Mouse (Mus musculus) hindbrain, embryonic 14.5 days (tissue): ENCODE results near the gene Bmt2. TPM values are rescaled to one million over a fixed set of nuclear protein-coding genes. Genes with fewer than 3 reads are reported as not detected.

Experiments used
- ATAC-seq: fragments of 200-750 bp; cut with Nextera tagmentation; 2 replicates; pipeline ENCODE4 v1.8.0; 2017; ENCODE audit warnings: moderate number of reproducible peaks, mild to moderate bottlenecking, moderate TSS enrichment, moderate library complexity; ENCODE audit not compliant: low FRiP score
- DNase-seq: peaks from one replicate; pipeline ENCODE4 v3.0.0-alpha.2; 2015; ENCODE audit warnings: low spot score
- H3K27ac ChIP-seq: fragments of 300-500 bp; sonication (generic); 2 replicates; pipeline ENCODE4 v1.5.1; 2014; ENCODE audit warnings: mild to moderate bottlenecking, moderate library complexity
- H3K27me3 ChIP-seq: fragments of 300-500 bp; sonication (generic); 2 replicates; pipeline ENCODE4 v1.6.1; 2014; ENCODE audit warnings: mild to moderate bottlenecking, low read length, mixed read lengths; ENCODE audit not compliant: control insufficient read depth, insufficient read depth
- H3K36me3 ChIP-seq: fragments of 300-500 bp; sonication (generic); replicated peaks from 2 replicates; pipeline ENCODE4 v1.6.1; 2014; ENCODE audit not compliant: control insufficient read depth, insufficient read depth
- H3K4me1 ChIP-seq: fragments of 300-500 bp; sonication (generic); replicated peaks from 2 replicates; pipeline ENCODE4 v1.6.1; 2014; ENCODE audit warnings: antibody characterized with exemption, low read length, mixed read lengths; ENCODE audit not compliant: control insufficient read depth, insufficient read depth
- H3K4me2 ChIP-seq: fragments of 300-500 bp; sonication (generic); replicated peaks from 2 replicates; pipeline ENCODE4 v1.6.1; 2014; ENCODE audit warnings: mild to moderate bottlenecking, moderate library complexity
- H3K4me3 ChIP-seq: fragments of 300-500 bp; sonication (generic); replicated peaks from 2 replicates; pipeline ENCODE4 v1.5.1; 2014; ENCODE audit warnings: mild to moderate bottlenecking, low read length
- H3K9ac ChIP-seq: fragments of 300-500 bp; sonication (generic); 2 replicates; pipeline ENCODE4 v1.6.1; 2014
- H3K9me3 ChIP-seq: fragments of 300-500 bp; sonication (generic); 2 replicates; pipeline ENCODE4 v1.6.1; 2016; ENCODE audit warnings: low read length; ENCODE audit not compliant: control insufficient read depth
- WGBS: fragments of 180-500 bp; shearing (Covaris S2); extraction: QIAGEN DNeasy Blood & Tissue Kit; methylation state at CpG from one replicate; pipeline ENCODE4 v1.1.7; 2014; 5-methylcytosine and 5-hydroxymethylcytosine counted together
- polyA plus RNA-seq: library from polyadenylated mRNA; unstranded; fragments of >200 nt; fragmentation: Nextera tagmentation; extraction: Ambion mirVana; gene quantifications from 2 replicates; pipeline ENCODE4 v1.2.1, GENCODE M21; 2014

Gene Bmt2
- polyA plus RNA-seq, 1 experiment from 2014 or later, result 25.0 TPM

GRCm38 (mm10) chr6:13677141-13677761 lies 515 bp downstream of the Bmt2 start:
- Histone ChIP-seq H3K36me3 (no peaks in the 10 kb centered on the region), H3K27ac (peak overlapping the region; percentile 96), H3K9me3 (no peaks in the 10 kb centered on the region), H3K4me2 (peak overlapping the region; percentile 89), H3K4me3 (peak overlapping the region; percentile 95), H3K27me3 (no peaks in the 10 kb centered on the region), H3K9ac (peak overlapping the region; percentile 95), H3K4me1 (peaks cover 16% of the 10 kb centered on the region)
- no peak for DNase-seq
- peak; percentile 75 for ATAC-seq
- WGBS, result under 1% methylated on average over 43 of the region's 43 CpGs

GRCm38 (mm10) chr6:13676196-13676595 lies 1.6 kb downstream of the Bmt2 start:
- DNase-seq (no peak), ATAC-seq (no peak)
- Histone ChIP-seq H3K4me1 (peaks cover 16% of the 10 kb centered on the region), H3K9ac (peak overlapping the region; percentile 95), H3K27ac (no peak overlapping the region), H3K27me3 (no peaks in the 10 kb centered on the region), H3K9me3 (no peaks in the 10 kb centered on the region), H3K4me2 (peak overlapping the region; percentile 89), H3K36me3 (no peaks in the 10 kb centered on the region), H3K4me3 (peak overlapping the region; percentile 95)

- H3K27ac ChIP-seq, result no peak overlapping the region
- H3K9ac ChIP-seq, result no peak overlapping the region
- H3K9me3 ChIP-seq, result no peaks in the 10 kb centered on the region
- H3K27me3 ChIP-seq, result no peaks in the 10 kb centered on the region
- no peaks in the 10 kb centered on the region for H3K36me3 ChIP-seq
- ATAC-seq (no peak), DNase-seq (no peak)
- peaks cover 16% of the 10 kb centered on the region for H3K4me1 ChIP-seq
- H3K4me2 ChIP-seq, result peak overlapping the region; percentile 89
- WGBS, result 70% methylated on average over 5 of the region's 5 CpGs
- H3K4me3 ChIP-seq, result 0 out of 2 replicates have a peak overlapping the region, but pooled peaks have one; percentile 1
Observed at GRCm38 (mm10) chr6:13674600-13675305, 3.0 kb downstream of the Bmt2 start.

GRCm38 (mm10) chr6:13665646-13666045 lies 12.1 kb downstream of the Bmt2 start:
- H3K4me3 ChIP-seq, result no peak overlapping the region
- H3K9ac ChIP-seq, result no peak overlapping the region
- no peaks in the 10 kb centered on the region for H3K4me1 ChIP-seq
- H3K9me3 ChIP-seq, result no peaks in the 10 kb centered on the region
- H3K27ac ChIP-seq, result no peak overlapping the region
- WGBS, result 90% methylated on average over 7 of the region's 7 CpGs
- peaks cover 26% of the 10 kb centered on the region for H3K36me3 ChIP-seq
- H3K27me3 ChIP-seq, result no peaks in the 10 kb centered on the region
- ATAC-seq (no peak), DNase-seq (no peak)
- H3K4me2 ChIP-seq, result no peak overlapping the region

- Histone ChIP-seq H3K9ac (no peak overlapping the region), H3K4me1 (0 out of 2 replicates have a peak, but pooled peaks cover 2% of the 10 kb centered on the region), H3K27me3 (no peaks in the 10 kb centered on the region), H3K9me3 (no peaks in the 10 kb centered on the region), H3K4me2 (no peak overlapping the region), H3K4me3 (no peak overlapping the region), H3K36me3 (peaks cover 32% of the 10 kb centered on the region), H3K27ac (no peak overlapping the region)
- 51% methylated on average over 2 of the region's 2 CpGs for WGBS
- no peak for DNase-seq
- ATAC-seq, result no peak
Observed at GRCm38 (mm10) chr6:13658016-13658415, 19.8 kb downstream of the Bmt2 start.

GRCm38 (mm10) chr6:13654081-13654480 lies 23.7 kb downstream of the Bmt2 start:
- peaks cover 19% of the 10 kb centered on the region for H3K36me3 ChIP-seq

GRCm38 (mm10) chr6:13652284-13652683 lies 25.5 kb downstream of the Bmt2 start:
- DNase-seq, result no peak
- no peaks in the 10 kb centered on the region for H3K27me3 ChIP-seq
- no peaks in the 10 kb centered on the region for H3K4me1 ChIP-seq
- peaks cover 9% of the 10 kb centered on the region; the same call in 1 of the 2 replicates for H3K36me3 ChIP-seq
- no peak overlapping the region for H3K27ac ChIP-seq
- no peak for ATAC-seq
- H3K9me3 ChIP-seq, result no peaks in the 10 kb centered on the region
- WGBS, result 100% methylated on average over 3 of the region's 3 CpGs
- H3K4me2 ChIP-seq, result no peak overlapping the region
- no peak overlapping the region for H3K9ac ChIP-seq
- no peak overlapping the region for H3K4me3 ChIP-seq

More at GRCm38 (mm10) chr6:13654081-13654480, 23.7 kb downstream of the Bmt2 start:
- Histone ChIP-seq H3K4me2 (no peak overlapping the region), H3K27ac (no peak overlapping the region), H3K4me1 (0 out of 2 replicates have a peak, but pooled peaks cover 2% of the 10 kb centered on the region), H3K9me3 (no peaks in the 10 kb centered on the region), H3K27me3 (no peaks in the 10 kb centered on the region), H3K9ac (no peak overlapping the region), H3K4me3 (no peak overlapping the region)
- DNase-seq (no peak), ATAC-seq (no peak)

- no peaks in the 10 kb centered on the region for H3K4me1 ChIP-seq
- no peak overlapping the region for H3K4me3 ChIP-seq
- ATAC-seq (no peak), DNase-seq (no peak)
- H3K27me3 ChIP-seq, result no peaks in the 10 kb centered on the region
- no peak overlapping the region for H3K27ac ChIP-seq
- peaks cover 9% of the 10 kb centered on the region; the same call in 1 of the 2 replicates for H3K36me3 ChIP-seq
- H3K9ac ChIP-seq, result no peak overlapping the region
- no peak overlapping the region for H3K4me2 ChIP-seq
- 94% methylated on average over 3 of the region's 3 CpGs for WGBS
- peaks cover 8% of the 10 kb centered on the region for H3K9me3 ChIP-seq
Observed at GRCm38 (mm10) chr6:13650854-13651253, 26.9 kb downstream of the Bmt2 start.

- Histone ChIP-seq H3K4me1 (no peaks in the 10 kb centered on the region), H3K27me3 (no peaks in the 10 kb centered on the region), H3K9me3 (peaks cover 15% of the 10 kb centered on the region), H3K27ac (no peak overlapping the region), H3K4me3 (no peak overlapping the region), H3K36me3 (peaks cover 7% of the 10 kb centered on the region; the same call in 1 of the 2 replicates), H3K9ac (no peak overlapping the region), H3K4me2 (no peak overlapping the region)
- ATAC-seq, result no peak
- no peak for DNase-seq
Observed at GRCm38 (mm10) chr6:13648305-13648704, 29.5 kb downstream of the Bmt2 start.
